Mouse (Mus musculus): ENCODE data around the gene Sox5. TPM values are rescaled to one million over a fixed set of nuclear protein-coding genes. Genes with fewer than 3 reads are reported as not detected.

Gene Sox5
- polyA plus RNA-seq, 1 experiment from 2014 or later: 19.9 TPM

GRCm38 (mm10) chr6:144454291-144455276, 327.2 kb downstream of the Sox5 start:
- H3K9me3 ChIP-seq (replicated peaks): no peaks in the 10 kb centered on the region
- no peak for ATAC-seq (ENCODE audit: insufficient number of reproducible peaks, low FRiP score)
- H3K27me3 ChIP-seq (replicated peaks): 0 out of 2 replicates have a peak, but pooled peaks cover 3% of the 10 kb centered on the region
- no peaks in the 10 kb centered on the region for H3K36me3 ChIP-seq
- WGBS: 57% methylated on average over 11 of the region's 11 CpGs
- H3K4me1 ChIP-seq (replicated peaks): 0 out of 2 replicates have a peak, but pooled peaks cover 2% of the 10 kb centered on the region
- H3K4me2 ChIP-seq: no peak overlapping the region
- H3K4me3 ChIP-seq: no peak overlapping the region
- H3K27ac ChIP-seq (ENCODE audit: poor library complexity, severe bottlenecking): no peak overlapping the region
- no peak overlapping the region for H3K9ac ChIP-seq

DNA sequence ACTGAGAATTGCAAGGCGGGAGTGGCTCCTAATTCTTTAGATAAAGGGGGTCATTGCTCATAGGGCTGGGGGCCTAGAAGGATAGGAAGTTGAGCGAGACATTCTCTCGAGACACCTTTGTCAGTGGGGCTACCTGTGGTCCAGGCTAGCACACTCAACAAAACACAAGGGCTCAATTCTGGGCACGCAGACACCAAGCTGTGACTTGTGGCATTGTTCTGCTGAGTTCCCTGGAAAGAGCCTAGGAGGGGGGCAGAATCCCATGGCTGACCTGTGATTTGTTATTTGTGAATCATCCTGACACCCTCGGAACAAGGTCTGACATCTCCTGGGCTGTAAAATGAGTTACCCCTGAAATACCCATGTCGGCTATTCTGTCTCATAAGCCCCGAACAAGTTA, 328.2 kb downstream of the Sox5 start:
- Histone ChIP-seq H3K27ac (ENCODE audit: poor library complexity, severe bottlenecking) (no peak overlapping the region), H3K4me1 (replicated peaks) (0 out of 2 replicates have a peak, but pooled peaks cover 2% of the 10 kb centered on the region), H3K4me2 (no peak overlapping the region), H3K36me3 (no peaks in the 10 kb centered on the region), H3K9ac (no peak overlapping the region), H3K4me3 (no peak overlapping the region), H3K9me3 (replicated peaks) (no peaks in the 10 kb centered on the region), H3K27me3 (replicated peaks) (0 out of 2 replicates have a peak, but pooled peaks cover 3% of the 10 kb centered on the region)
- WGBS: 57% methylated on average over 7 of the region's 7 CpGs
- ATAC-seq (ENCODE audit: insufficient number of reproducible peaks, low FRiP score): no peak

GRCm38 (mm10) chr6:144453147-144453546, 328.6 kb downstream of the Sox5 start:
- Histone ChIP-seq H3K4me1 (replicated peaks) (0 out of 2 replicates have a peak, but pooled peaks cover 2% of the 10 kb centered on the region), H3K27me3 (replicated peaks) (0 out of 2 replicates have a peak, but pooled peaks cover 3% of the 10 kb centered on the region), H3K9me3 (replicated peaks) (no peaks in the 10 kb centered on the region), H3K36me3 (no peaks in the 10 kb centered on the region), H3K27ac (ENCODE audit: poor library complexity, severe bottlenecking) (no peak overlapping the region), H3K9ac (no peak overlapping the region), H3K4me2 (no peak overlapping the region), H3K4me3 (no peak overlapping the region)
- 23% methylated on average over 1 of the region's 1 CpGs for WGBS
- no peak for ATAC-seq (ENCODE audit: insufficient number of reproducible peaks, low FRiP score)

DNA sequence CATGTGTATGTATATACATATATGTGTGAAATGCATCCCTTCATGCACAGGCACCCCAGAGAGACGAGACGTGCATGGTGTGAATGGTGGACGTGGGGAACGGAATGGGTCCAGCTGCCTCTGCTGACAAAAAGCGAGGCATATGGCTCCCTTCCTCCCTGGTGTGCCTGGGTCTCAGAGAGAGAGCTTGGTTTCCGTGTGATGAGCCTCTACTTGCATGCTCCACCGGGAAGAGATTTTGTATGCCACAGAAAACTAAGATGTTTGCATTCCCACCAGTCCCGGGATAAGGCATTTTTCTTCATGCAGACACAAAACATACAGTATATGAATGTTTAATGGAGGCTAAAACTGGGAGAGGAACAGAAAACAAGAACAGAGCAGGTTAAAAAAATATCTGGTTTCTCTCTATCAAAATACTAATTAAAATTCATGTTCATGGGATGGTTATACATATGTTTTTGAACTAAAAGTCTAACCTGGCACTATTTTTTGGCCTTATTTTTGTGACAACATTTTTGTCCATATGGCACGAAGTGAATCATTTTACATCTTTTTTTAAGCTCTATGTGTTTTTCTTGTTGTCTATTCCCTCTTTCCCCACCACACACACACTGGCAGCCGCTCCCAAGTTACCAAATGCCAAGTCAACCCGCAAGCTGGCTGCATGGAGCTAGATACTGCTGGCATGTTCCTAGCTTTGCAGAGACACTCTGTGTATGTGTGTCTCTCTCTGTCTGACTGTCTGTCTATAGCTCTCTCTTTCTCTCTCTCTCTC, 329.4 kb downstream of the Sox5 start:
- Histone ChIP-seq H3K27me3 (replicated peaks) (0 out of 2 replicates have a peak, but pooled peaks cover 3% of the 10 kb centered on the region), H3K36me3 (no peaks in the 10 kb centered on the region), H3K27ac (ENCODE audit: poor library complexity, severe bottlenecking) (no peak overlapping the region), H3K4me3 (no peak overlapping the region), H3K9me3 (replicated peaks) (no peaks in the 10 kb centered on the region), H3K4me1 (replicated peaks) (0 out of 2 replicates have a peak, but pooled peaks cover 2% of the 10 kb centered on the region), H3K4me2 (no peak overlapping the region), H3K9ac (no peak overlapping the region)
- 79% methylated on average over 11 of the region's 11 CpGs for WGBS
- ATAC-seq (ENCODE audit: insufficient number of reproducible peaks, low FRiP score): no peak

DNA sequence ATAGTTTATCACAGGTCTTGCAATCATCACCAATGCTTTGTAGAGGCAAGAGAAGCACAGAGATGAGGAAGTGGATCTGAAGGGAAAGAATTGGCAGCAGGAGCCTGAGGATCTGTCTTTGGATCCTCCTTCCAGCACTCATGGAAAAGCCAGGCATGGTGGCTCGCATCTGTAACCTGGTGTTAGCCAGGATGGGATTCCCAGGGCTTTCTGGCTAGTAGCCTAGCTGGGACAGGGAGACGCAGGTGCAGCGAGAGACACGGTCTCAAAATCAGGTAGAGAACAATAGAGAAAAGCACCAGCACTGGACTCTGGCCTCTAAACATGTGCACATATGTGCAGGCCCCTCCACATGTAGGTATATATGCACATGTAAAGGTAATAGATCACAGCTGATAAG, 330.1 kb downstream of the Sox5 start:
- Histone ChIP-seq H3K27ac (ENCODE audit: poor library complexity, severe bottlenecking) (no peak overlapping the region), H3K4me2 (no peak overlapping the region), H3K9ac (no peak overlapping the region), H3K9me3 (replicated peaks) (no peaks in the 10 kb centered on the region), H3K4me1 (replicated peaks) (0 out of 2 replicates have a peak, but pooled peaks cover 2% of the 10 kb centered on the region), H3K27me3 (replicated peaks) (0 out of 2 replicates have a peak, but pooled peaks cover 3% of the 10 kb centered on the region), H3K4me3 (no peak overlapping the region), H3K36me3 (no peaks in the 10 kb centered on the region)
- 86% methylated on average over 4 of the region's 4 CpGs for WGBS
- ATAC-seq (ENCODE audit: insufficient number of reproducible peaks, low FRiP score): no peak

DNA sequence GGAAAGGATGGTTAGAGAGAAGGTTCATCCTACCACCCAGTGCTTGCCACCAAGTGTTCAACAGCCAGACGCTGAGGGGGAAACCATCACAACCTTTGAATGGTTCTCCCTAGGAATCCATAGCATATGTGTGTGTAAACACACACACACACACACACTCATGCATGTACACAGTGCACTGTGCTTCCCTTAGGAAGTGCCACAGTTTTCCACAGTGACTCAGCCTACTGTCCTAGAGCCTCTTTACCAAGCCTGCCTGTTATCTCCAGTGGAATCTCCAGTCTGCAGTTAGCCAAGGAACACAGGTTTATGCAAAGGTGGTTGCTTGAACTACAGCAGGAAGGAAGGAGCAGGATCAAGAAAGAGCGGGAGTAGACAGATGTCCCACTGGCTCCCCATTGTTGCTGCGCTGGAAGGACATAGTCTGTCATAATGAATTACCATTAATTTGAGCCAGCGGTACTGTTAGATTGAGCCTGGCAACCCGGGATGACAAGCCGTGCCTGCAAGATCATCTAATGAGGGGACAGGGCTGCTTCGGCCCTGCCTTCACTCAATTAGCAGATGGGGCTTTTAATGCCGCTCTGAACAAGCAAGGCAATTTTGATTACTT, 335.9 kb downstream of the Sox5 start:
- H3K4me3 ChIP-seq: no peak overlapping the region
- no peak overlapping the region for H3K4me2 ChIP-seq
- ATAC-seq (ENCODE audit: insufficient number of reproducible peaks, low FRiP score): no peak
- H3K9me3 ChIP-seq (replicated peaks): no peaks in the 10 kb centered on the region
- 70% methylated on average over 8 of the region's 8 CpGs for WGBS
- H3K9ac ChIP-seq: no peak overlapping the region
- H3K27ac ChIP-seq (ENCODE audit: poor library complexity, severe bottlenecking): no peak overlapping the region
- H3K4me1 ChIP-seq (replicated peaks): no peaks in the 10 kb centered on the region
- H3K27me3 ChIP-seq (replicated peaks): no peaks in the 10 kb centered on the region
- no peaks in the 10 kb centered on the region for H3K36me3 ChIP-seq

- no peak overlapping the region for H3K4me2 ChIP-seq
- 81% methylated on average over 5 of the region's 5 CpGs for WGBS
Measured at GRCm38 (mm10) chr6:144444367-144444766, 337.4 kb downstream of the Sox5 start.

DNA sequence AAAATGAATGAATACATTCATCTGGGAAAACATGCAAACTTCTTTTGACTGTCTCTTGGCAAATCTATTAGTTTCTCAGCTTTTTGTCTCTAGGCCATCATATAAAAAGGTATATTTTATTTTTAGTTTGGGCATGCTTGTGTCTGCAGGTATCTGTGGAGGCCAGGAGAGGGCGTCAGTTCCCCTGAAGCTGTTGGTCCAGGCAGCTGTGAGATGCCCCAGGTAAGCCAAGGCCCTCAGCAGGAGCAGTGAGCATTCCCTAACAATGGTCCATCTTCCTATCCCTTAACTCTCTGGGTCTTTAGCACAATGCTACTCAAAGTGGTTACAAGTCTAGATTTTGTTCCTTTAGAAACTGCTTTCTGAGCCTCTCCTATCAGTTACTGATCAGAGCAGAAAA, 338.1 kb downstream of the Sox5 start:
- Histone ChIP-seq H3K9ac (no peak overlapping the region), H3K4me2 (no peak overlapping the region), H3K36me3 (no peaks in the 10 kb centered on the region), H3K27ac (ENCODE audit: poor library complexity, severe bottlenecking) (no peak overlapping the region), H3K9me3 (replicated peaks) (no peaks in the 10 kb centered on the region), H3K4me3 (no peak overlapping the region), H3K4me1 (replicated peaks) (no peaks in the 10 kb centered on the region), H3K27me3 (replicated peaks) (no peaks in the 10 kb centered on the region)
- ATAC-seq (ENCODE audit: insufficient number of reproducible peaks, low FRiP score): no peak
- WGBS: 60% methylated on average over 1 of the region's 1 CpGs

More at GRCm38 (mm10) chr6:144444367-144444766, 337.4 kb downstream of the Sox5 start:
- Histone ChIP-seq H3K4me3 (no peak overlapping the region), H3K9ac (no peak overlapping the region), H3K27me3 (replicated peaks) (no peaks in the 10 kb centered on the region), H3K27ac (ENCODE audit: poor library complexity, severe bottlenecking) (no peak overlapping the region), H3K36me3 (no peaks in the 10 kb centered on the region), H3K9me3 (replicated peaks) (no peaks in the 10 kb centered on the region), H3K4me1 (replicated peaks) (no peaks in the 10 kb centered on the region)
- no peak for ATAC-seq (ENCODE audit: insufficient number of reproducible peaks, low FRiP score)

- Histone ChIP-seq H3K9me3 (replicated peaks) (peaks cover 2% of the 10 kb centered on the region; the same call in 1 of the 2 replicates), H3K4me2 (no peak overlapping the region), H3K4me1 (replicated peaks) (peaks cover 9% of the 10 kb centered on the region), H3K4me3 (no peak overlapping the region), H3K9ac (no peak overlapping the region), H3K27me3 (replicated peaks) (peaks cover 14% of the 10 kb centered on the region), H3K27ac (ENCODE audit: poor library complexity, severe bottlenecking) (no peak overlapping the region), H3K36me3 (no peaks in the 10 kb centered on the region)
- no peak for ATAC-seq (ENCODE audit: insufficient number of reproducible peaks, low FRiP score)
- 72% methylated on average over 5 of the region's 5 CpGs for WGBS
Measured at GRCm38 (mm10) chr6:144429276-144429675, 352.5 kb downstream of the Sox5 start.

GRCm38 (mm10) chr6:144408030-144408429, 373.7 kb downstream of the Sox5 start:
- Histone ChIP-seq H3K27me3 (replicated peaks) (no peaks in the 10 kb centered on the region), H3K9ac (no peak overlapping the region), H3K4me2 (no peak overlapping the region), H3K4me1 (replicated peaks) (no peaks in the 10 kb centered on the region), H3K27ac (ENCODE audit: poor library complexity, severe bottlenecking) (no peak overlapping the region), H3K36me3 (no peaks in the 10 kb centered on the region), H3K4me3 (no peak overlapping the region), H3K9me3 (replicated peaks) (no peaks in the 10 kb centered on the region)
- no peak for ATAC-seq (ENCODE audit: insufficient number of reproducible peaks, low FRiP score)
- 76% methylated on average over 3 of the region's 3 CpGs for WGBS
